Mouse (Mus musculus) kidney, adult 8-10 months (tissue): ENCODE data around the gene Pgam2.

Experiments
- DNase-seq, 2 experiments: peaks; one replicate each; pipeline ENCODE4 v3.0.0; 2022

Pgam2 gene

DNA sequence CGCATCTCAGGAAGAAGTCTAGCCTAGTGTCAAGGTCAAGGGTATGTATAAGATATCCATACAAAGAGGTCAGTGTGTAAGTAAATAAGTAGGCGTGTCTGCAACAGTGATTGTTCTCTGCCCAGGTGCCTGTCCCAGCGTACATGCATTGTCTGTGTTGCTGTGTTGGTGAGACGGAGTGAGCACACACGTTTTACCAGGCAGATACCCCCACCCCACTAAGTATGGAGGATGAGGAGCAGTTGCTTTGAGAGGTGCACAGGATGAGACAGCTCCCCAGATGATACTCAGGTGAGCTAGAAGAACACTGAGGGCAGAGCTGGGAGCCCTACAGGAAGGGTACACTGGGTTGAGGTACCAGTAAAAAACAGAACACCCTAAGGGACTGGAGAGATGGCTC is 641 bp upstream of the Pgam2 start:
- no peak for DNase-seq

DNA sequence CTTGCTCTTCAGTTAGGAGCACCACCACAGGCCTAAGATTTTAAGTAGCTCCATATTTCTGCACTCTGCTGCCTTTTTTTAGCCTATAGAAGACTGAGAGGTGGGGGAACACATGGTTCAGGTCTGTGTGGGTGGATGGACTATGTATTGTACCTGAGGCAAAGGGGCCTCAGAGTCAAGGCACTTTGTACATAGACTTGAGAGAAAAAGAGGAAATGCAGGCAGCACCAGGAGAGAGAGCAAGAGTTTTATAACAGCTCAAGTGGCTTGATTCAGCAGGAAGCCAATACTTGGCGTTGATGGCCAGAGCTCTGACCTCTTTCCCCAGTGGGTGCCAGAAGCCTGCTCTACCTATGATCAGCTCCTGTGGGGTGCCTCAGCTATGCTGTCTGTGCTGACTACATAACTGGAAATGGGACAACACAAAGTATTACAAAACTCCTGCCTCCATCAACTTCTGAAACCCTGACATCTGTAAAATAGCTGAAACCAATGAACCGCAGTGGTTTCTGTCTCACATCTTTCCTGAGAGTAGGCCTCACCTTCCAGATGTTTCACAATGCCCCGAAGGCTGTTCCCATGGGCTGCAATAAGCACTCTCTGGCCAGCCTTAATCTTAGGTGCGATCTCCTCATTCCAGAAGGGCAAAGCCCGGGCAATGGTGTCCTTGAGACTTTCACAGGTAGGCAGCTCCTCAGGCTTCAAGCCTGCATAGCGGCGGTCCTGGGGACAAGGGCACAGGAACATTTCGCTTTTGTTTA is 896 bp downstream of the Pgam2 start:
- DNase-seq = peak in 1 of 2 experiments; percentile 14

DNA sequence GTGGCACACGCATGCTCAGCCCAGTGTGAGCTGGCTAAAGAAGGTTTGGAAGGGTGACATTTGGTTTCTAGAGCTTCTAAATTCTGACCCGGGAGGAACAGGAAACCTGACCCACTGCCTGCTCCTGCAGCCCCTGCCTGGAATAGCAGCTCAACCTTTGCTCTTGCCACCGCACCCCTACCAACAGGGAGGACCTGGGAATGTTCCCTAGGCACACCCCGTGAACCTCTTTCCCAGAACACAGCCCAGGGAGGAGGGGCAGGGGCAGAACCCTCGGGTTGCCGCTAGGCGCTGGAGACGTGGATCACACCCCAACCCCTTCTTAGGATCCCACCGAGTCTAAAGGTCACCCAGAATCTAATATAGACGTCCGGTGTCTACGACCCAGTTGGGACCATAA is 1.5 kb downstream of the Pgam2 start:
- DNase-seq = no peak

DNA sequence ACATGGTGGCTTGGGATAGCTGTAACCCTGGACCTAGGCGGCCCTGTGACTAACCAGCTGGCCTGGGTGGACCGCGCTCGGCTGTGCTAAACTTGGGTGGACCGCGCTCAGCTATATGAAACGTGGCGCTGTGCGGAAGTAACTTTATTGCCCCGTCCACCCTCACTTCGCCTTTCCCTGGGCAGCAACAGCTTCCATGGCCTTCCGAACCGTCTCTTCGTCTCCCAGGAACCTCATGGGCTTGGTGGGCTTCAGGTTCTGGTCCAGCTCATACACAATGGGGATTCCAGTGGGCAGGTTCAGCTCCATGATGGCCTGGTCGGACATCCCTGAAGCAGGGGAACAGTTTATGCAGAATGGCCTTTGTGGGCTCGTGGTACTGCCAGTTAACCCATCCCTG is 2.0 kb downstream of the Pgam2 start:
- DNase-seq = no peak

DNA sequence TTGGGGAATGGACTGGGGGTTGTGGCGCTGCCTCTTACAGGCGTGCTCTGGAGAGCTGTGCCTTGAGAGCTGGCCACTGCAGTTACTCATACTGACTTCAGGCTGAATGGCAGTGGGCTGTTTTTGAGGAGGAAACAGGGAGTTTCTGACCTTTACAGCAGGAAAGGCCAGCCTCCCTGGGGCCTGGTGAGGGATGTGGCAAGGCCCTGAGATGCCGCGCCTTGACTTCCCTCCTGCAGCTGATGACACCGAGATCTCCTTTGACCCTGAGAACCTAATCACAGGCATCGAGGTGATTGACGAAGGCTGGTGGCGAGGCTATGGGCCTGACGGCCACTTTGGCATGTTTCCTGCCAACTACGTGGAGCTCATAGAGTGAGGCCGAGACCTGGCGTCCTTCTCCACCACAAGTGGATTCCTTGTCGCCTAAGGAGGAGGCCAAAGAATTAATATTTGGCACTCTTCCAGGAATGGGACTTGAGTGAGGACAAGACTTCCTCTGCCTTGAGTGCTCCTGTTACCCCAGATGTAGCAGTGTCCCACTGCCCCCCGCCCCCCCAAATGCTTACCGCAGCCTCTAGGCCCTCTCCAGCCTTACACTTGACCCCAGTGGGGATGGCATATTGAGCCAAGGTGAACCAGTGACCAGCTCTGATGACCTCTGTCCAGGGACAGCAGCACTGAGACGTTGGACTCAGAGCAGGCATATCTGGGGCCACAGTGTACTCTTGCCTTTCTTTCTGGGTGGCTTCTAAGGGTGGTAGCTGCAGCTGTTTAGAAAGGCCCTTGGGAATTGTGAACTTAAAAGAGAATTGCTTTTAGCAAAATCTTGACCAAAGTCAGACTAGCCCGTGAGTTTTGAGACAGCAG is 3.7 kb downstream of the Pgam2 start:
- DNase-seq = no peak

DNA sequence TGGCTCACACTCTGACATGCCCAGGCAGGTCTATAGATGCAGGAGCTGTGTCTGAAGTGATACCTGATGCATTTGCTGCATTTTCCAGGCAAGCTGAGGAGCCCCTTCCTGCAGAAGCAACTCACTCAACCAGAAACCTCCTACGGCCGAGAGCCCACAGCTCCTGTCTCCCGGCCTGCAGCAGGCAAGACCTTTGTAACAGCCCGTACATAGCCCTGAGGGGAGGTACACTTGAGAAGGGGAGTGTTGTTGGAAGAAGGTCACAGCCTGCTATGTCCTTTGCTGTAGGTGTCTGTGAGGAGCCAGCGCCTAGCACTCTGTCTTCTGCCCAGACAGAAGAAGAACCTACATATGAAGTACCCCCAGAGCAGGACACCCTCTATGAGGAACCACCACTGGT is 5.6 kb downstream of the Pgam2 start:
- no peak for DNase-seq

DNA sequence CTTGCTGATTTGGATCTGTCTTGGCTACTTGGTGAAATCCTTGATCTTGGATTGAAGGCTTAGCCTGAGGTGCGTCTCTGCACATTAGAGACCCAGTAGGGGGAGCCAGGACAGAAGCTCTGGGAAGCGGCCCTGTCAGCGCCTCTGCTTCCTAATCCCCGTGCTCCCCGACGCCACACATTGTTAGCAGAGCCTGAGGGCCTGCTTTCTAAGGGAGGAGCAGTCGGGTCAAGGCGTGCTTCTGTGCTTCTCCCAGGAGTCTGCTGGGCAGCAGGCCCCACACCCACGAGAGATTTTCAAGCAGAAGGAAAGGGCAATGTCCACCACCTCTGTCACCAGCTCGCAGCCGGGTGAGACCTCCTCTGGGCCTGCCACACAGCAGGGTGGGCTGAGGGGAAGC is 6.2 kb downstream of the Pgam2 start:
- no peak for DNase-seq

DNA sequence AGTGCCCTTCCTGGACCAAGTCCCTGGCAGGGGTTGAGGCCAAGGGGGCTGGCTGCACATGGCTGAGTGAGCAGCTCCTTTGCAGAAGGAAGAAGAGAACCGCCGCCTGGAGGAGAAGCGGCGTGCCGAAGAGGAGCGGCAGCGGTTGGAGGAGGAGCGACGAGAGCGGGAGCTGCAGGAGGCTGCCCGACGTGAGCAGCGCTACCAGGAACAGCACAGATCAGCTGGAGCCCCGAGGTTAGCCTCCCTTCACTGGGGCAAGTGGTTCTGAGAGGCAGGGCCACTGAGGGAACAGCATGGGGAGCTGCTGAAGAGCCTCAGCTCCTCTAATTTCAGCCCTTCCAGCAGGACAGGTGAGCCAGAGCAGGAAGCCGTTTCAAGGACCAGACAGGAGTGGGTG is 6.6 kb downstream of the Pgam2 start:
- no peak for DNase-seq

DNA sequence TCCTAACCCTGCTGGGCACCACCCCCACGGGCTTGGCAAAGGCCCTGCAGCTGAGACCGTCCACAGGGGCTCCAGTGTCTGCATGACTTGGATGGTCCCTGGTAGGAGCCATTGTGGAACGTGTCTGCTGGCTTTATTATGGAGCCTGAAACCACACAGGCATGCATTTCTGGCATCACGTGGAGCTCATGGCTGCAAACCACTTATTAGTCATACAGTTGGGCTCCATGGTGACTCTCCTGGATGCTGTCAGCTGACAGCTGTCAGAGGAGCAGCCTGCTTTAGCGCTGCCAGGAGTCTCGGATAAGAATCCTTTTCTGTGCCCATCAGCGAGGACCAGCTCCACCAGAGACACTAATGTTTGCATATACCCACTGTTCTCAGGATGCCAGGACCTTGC is 7.8 kb downstream of the Pgam2 start:
- DNase-seq = no peak

DNA sequence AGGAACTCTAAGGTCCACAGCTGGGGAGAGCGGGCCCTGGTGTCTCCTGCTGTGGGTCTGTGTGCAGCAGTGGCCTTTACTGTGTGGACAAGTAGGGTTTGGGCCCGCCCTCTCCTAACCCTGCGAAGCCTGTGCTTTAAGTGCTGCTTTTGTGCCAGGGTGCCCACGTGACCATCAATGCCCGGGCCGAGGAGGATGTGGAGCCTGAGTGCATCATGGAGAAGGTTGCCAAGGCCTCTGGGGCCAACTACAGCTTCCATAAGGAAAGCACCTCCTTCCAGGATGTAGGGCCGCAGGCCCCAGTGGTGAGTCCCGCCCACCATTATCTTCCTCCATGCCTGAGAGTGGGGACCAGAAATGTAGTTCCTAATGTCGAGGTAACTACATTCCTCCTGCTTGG is 8.2 kb downstream of the Pgam2 start:
- no peak for DNase-seq

DNA sequence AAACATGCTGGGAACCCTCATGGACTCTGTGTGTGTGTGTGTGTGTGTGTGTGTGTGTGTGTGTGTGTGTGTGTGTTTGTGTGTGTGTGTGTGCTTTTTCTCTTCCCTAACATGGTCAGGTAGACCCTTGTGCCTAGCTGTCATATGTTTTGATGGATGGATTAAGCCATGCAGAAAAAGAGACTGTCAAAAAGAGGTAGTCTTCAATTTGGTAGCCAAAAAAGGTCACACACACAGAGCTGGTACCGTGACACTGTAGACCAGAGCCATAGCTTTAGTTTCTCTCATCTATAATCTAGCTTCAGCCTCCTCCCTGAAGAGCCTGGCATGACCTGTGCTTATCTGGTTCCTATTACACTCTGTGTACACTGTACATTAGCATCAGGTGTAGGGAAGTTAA is 13.1 kb downstream of the Pgam2 start:
- DNase-seq = no peak

DNA sequence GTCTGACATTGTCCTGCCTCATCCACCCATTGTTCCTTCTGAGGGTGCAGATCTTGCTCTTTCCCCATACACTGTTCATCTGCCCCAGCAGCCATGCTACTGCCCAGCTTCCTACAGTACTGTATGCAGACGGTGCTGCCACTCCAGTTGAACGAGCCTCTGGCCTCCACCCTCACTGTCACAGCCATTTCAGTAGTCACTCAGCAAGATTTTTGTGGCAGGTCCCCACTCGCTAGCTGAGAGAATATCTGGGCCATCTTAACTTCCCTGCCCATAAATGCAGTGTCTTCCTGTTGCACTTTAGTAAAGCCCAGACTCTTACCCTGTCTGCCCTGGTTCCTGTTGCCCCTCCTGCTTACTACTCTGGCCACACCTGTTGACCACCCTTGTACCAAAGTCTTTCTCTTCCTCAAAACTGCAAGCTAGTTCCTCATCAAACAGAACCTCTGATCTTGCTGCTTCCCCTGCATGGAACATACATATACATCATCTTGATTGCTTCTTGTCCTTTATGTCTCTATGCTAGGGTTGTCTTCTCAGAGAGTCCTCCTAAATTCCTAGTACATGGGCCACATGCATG is 13.7 kb downstream of the Pgam2 start:
- no peak for DNase-seq

DNA sequence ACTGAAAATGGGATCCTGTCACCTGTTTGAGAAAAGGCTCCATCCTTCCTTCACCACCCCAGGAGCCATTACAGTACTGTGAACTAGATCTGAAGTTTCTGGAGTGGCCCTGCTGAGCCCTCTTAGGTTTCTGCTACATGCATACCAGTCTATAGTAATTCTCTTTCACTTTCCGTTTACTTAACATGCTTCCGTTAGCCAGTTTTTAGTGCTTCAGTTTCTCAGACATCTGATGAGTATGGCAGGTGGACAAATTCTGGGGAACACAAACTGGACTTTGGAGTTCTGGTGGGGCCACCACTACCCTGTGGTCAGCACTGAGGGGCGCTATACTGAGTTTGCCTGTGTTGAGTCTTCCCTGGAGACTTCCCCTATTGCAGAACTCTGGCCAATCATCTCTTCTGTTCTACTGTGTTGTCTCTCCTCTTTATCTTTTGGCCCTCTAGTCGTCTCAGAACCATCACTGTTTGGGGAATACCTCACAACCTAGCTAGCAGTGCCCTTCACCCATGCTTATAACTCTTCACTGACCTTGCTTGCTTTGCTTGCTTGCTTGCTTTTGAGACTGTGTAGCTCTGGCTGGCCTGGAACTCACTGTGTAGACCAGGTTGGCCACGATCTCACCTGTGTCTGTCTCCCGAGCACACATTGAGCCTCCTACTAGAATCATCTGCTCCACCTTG is 14.3 kb downstream of the Pgam2 start:
- DNase-seq = peak in 1 of 2 experiments; percentile 11

DNA sequence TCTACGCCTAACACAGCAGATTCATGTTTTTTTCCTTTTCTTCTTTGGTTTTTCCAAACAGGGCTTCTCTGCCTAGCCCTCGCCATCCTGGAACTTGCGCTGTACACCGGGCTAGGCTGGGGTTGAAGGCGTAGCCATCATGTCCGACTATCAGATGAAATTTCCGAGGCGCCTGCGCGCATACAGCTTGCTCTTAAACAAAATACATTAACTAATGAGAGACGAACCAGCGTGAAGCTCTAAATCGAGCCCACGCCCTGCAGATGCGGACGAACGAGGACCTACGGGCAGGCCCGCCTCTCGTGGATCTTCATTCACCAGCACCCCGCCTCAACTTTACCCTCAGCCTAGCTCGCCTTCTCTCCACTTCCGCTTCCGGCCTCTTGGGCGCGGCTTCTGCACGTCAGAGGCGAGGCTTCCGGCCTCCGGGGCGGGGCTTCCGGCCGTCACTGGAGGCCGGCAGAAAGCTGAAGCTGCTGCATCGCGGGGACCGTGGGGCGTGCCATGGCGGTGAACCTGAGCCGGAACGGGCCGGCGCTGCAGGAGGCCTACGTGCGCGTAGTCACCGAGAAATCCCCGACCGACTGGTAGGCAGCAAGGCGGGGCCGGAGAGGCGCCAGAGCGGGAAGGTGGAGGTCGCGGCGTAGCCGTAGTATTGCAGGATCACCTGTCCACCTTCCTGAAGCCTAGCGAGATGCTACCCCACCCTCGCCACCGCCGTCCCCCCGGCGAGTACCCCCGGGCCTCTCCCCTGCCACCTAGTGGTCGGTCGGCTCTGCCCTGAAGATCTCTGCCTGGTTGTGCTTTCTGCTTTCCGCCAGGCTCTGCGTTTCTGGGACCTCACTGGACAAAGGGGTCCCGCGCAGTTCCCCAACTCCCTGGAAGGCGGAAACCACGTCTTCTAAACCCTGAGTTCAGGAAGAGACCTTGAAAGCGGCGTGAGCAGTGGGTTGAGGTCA is 15.2 kb downstream of the Pgam2 start, which contains the start of gene Dbnl:
Dbnl (plus strand) TSS at position 433 of the 959 bp plus-strand sequence.
- peak; percentile 96 for DNase-seq

DNA sequence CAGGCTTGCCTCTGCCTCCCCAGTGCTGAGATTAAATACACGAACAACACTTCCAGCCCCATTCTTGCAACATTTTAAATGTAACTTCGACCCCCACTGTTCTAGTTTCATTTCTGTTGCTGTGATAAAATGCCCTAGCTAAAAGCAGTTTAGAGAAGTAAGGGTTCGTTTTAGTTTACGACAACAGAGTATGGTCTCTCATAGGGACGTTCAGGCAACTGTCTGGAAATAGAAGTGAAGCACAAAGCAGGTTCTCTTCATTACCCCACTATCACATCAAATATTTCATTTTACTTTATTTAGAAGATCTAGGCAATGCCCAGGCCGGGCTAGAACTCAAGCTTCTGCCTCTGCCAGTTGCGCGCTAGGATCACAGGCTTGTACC is 15.9 kb downstream of the Pgam2 start:
- DNase-seq = no peak

DNA sequence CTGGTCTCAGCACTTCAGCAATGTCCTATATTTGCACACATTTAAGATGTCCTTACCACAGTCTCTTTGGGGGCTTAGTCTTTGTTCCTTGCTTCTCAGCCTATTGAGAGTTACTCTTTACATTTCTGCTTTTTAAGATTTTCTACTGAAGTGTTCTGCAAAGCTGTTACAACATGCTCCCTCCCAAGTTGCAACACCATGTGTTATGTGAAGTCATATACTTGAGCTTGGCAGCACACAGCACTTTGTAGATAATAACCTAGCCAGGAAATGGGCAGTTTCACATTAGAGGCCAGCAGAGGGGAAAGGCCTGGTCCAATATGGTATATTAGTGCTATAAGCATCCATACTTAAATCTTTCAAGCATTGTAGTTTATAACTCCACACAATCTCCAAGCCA is 17.8 kb downstream of the Pgam2 start:
- DNase-seq = no peak

DNA sequence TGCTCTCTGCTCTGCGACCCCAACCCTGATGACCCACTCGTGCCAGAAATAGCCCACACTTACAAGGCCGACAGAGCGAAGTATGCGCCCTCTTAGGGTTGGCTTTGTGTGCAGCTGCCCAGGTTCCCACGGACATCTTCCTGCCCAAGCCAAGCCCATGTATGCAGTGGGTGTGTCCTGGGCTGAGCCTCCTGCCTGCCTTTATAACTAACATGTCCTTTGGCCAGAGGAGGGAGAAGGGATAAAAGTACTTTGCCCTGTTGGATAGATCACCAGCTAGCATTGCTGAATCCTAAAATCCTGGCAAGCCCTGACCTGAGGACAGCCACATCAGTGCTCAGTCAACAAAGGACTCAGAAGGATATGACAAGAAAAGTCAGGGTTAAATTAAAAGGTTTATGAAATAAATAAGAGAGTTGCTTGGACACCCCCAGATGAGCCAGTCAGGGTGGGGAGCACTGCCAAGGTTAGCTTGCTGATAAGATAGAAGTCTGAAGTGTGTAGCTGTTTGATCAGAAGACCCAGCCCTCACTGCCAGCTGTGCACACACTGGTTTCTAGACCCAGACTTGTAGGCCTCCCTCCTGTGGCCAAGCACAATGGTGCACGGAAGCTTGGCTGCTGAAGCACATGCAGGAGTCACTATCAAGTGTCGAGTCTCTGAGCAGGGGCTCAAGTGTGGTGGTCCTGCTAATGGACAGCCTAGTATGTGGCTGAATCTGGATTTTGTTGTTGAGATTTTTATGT is 21.2 kb downstream of the Pgam2 start:
- DNase-seq = peak; percentile 36 to 55

DNA sequence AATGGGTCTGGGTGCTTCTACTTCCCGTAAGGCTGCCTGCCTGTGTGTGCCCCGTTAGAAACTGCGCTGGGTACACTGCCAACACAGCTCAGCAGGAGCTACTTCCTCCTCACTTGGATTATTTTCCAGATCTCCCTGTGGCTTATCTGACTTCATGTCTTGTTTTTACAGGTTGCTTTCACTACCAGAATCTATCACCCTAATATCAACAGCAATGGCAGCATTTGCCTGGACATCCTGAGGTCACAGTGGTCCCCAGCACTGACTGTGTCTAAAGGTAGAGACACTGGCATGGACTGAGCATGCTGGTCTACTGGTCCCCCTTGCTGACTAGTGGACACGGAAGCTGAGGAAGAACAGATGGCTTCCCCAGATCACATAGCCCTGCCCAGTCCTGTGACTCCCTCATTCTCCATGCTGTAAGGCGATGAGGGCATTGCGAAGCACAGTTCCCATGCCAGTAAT is 23.5 kb downstream of the Pgam2 start:
- DNase-seq = no peak

DNA sequence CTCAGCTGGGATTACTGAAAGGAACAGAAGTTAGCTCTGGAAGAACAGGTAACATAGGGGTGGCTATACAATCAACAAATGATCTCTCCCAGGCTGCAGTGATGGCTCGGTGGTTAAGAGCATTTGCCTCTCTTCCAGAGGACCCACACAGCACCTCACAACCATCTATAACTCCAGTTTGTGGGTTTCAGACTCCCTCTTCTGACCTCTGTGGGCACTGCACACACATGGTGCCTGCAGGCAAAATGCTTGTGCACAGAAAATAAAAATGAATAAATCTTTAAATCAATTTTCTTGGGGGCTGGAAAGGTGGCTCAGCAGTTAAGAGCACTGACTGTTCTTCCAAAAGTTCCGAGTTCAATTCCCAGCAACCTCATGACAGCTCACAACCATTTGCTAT is 25.1 kb downstream of the Pgam2 start:
- DNase-seq = peak in 1 of 2 experiments; percentile 23

DNA sequence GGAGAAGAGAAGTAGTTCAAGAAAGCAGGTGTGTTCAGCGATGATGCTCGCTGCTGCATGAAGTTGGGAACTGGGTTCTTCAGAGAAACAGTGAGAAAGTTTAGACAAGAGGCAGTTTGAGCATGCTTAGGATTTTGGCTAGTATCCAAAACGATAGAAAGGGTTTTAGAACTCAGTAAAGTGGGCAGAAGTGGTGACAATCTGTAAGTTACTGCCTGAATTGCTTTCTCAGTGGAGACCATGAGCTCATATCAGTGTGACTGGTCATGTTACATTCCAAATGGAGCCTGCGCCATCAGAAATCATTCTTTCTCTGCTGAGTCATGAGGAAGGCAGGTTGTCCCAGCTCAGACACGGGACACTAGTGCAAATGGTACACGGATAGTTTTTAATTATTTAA is 37.5 kb downstream of the Pgam2 start:
- DNase-seq = no peak

DNA sequence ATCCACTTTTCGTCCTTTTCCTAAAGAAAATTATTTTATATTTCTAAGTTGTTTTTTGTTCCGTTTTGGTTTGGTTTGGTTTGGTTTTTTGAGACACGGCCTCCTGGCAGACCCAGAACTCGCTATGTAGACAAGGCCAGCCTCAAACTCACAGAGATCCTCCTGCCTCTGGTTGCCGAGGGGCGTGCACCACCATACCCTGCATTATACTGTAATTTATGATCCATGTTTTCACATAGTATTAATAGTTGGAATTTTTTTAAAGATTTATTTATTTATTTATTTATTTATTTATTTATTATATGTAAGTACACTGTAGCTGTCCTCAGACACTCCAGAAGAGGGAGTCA is 40.9 kb downstream of the Pgam2 start:
- no peak for DNase-seq
